Mouse (Mus musculus): ENCODE results near the gene Cacna1c. TPM values are rescaled to one million over a fixed set of nuclear protein-coding genes. Genes with fewer than 3 reads are reported as not detected.

The Cacna1c gene
- total RNA-seq, 2 experiments from 2014 or later = 0.09 TPM; not detected in 1

DNA sequence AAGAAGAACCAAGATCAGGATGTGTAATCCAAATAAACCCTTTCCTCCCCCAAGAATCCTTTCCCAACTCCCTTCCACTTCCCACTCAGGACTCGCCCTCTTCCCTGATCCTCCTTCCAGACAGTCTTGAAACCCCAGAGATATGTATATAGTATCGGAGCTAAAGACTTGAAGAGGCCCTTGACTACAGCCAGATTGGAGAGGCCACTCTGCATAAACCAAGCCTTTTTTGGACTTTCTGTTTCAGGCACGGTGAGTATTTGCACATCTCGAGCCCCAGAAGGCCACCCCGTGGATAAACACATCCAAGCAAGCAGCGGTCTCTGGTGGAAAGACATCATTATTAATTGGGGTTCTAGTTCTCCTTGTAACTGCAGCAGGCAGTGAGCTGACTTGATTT, 249.6 kb downstream of the Cacna1c start:
- ATAC-seq (replicated peaks; ENCODE audit: low FRiP score, poor library complexity, severe bottlenecking) = no peak

GRCm38 (mm10) chr6:118944093-118944492, 252.1 kb downstream of the Cacna1c start:
- no peak for ATAC-seq (replicated peaks; ENCODE audit: low FRiP score, poor library complexity, severe bottlenecking)

DNA sequence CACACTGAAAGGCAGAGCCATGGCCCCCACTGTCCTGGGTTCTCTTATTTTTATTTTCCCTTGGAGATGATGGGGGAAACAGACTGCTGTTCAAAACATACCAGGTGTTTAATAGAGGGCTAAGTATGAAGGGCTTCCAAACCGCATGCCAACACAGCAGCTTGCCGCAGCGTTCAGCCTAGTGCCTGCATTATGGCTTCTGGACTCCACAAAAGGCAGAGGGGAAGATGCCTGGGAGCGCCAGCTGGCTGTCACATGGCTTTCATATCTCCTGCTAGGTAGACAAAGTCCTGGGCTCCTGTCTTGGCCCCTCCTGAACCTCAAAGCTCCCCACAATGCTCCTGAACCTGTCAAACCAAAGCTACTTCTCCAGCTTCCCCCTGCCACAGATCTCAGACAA, 254.4 kb downstream of the Cacna1c start:
- ATAC-seq (replicated peaks; ENCODE audit: low FRiP score, poor library complexity, severe bottlenecking) = no peak

DNA sequence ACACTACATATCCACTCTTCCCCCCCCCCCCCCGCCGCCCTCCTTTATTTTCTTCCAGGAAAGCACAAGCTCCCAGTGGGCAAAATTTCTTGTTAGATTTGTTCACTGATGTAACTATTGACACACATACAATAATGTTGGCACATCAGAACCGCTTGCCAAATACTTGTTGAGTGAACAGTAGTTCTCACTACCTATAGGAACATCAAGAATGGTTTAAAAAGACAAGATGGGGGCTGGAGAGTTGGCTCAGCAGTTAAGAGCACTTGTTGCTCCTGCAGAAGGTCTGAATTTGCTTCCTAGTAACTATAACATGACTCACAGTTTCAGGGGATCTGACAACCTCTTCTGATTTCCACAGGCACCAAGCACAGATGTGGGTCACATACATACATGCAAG, 255.2 kb downstream of the Cacna1c start:
- ATAC-seq (replicated peaks; ENCODE audit: low FRiP score, poor library complexity, severe bottlenecking) = no peak

DNA sequence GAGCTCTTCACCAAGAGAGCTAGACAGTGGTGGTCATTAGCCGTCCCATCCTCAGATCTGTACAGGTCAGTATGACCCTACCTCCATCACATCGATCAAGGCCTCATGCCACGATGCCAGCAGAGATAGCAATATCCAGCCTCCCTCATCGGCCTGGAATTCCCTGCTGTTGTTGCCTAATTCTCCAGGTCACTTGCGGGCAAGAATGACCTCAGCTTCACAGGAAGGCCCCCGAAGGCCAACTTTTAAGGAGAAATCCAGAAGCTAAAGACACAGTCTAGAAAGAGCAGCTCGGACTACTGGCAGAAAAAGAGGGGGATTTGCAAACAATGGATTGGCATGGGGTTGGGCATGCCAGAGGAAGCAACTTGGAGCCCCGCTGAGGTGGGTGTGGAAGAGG, 256.6 kb downstream of the Cacna1c start:
- ATAC-seq (replicated peaks; ENCODE audit: low FRiP score, poor library complexity, severe bottlenecking) = no peak

GRCm38 (mm10) chr6:118938386-118939096, 257.7 kb downstream of the Cacna1c start:
- no peak for ATAC-seq (replicated peaks; ENCODE audit: low FRiP score, poor library complexity, severe bottlenecking)

- ATAC-seq (replicated peaks; ENCODE audit: low FRiP score, poor library complexity, severe bottlenecking) = no peak
Measured at GRCm38 (mm10) chr6:118937536-118937935, 258.7 kb downstream of the Cacna1c start.

DNA sequence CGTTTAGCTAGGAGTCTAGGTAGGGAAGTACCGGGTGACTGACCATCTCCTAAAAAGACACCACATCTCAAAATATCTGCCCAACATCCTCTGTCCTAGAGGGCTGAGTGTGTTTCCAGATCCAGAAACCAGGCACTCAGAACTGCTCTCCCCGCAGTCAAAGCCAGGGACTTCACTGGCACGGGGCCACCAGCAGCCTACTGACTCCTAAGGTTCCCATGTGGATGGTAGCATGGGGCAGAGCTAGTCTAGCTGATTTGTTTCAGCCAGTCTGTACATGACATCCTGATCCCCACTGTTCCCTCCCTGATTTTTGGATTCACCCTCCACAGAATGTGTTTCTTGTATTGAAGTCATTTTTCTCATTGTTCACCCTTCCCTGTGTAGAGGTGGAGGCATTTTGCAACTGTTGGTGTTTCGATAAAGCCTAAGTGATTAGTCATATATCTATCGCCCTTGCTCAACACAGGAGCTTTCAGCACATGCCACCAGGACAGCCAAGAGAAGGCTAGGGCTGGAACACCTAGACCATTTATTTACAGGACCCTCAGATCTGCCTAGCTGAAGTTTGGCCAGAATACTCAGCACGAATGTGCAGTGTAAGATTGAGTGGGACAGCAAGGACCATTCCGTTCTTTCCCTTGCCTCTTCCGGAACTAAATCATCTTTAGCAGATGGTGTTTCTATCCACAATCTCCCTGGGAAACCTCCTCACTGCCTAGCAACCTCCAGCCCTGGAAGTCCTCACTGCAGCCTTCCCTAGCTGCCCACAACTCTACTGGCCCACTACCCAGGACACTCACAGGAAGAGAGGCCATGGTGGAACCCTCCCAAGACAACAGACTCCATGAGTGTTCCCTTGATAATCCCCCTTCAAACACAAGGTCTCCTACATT, 260.4 kb downstream of the Cacna1c start:
- ATAC-seq (replicated peaks; ENCODE audit: low FRiP score, poor library complexity, severe bottlenecking) = no peak

DNA sequence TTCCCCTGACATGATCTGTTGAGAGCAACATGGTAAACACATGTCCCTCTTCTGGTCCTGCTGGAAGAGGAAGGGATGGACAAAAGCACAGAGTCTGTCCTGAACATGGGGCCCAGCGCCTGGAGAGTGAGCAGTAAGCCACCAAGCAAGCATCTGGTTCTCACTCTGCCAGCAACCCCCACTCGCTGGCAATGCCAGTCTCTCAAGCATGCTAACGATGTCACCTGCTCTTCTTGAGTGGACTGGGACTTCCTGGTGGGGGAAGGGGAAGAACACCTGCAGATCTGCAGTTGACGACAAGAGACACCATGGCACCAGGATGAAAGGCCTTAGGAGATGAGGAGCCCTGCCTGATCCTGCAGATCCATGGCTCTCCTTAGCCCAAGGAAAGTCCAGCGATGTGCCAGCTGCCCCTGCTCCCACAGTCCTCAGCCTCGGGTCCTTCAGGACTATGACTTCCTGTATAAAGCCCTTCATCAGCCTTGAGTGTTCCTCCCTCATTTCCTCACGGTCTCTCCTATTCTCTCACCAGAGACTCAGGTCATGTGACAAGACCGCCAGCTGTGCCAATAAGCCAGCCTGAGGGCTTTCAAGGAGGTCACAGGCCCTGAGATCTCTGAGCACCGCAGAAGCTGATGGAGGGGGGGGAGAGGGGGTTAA, 261.8 kb downstream of the Cacna1c start:
- no peak for ATAC-seq (replicated peaks; ENCODE audit: low FRiP score, poor library complexity, severe bottlenecking)

DNA sequence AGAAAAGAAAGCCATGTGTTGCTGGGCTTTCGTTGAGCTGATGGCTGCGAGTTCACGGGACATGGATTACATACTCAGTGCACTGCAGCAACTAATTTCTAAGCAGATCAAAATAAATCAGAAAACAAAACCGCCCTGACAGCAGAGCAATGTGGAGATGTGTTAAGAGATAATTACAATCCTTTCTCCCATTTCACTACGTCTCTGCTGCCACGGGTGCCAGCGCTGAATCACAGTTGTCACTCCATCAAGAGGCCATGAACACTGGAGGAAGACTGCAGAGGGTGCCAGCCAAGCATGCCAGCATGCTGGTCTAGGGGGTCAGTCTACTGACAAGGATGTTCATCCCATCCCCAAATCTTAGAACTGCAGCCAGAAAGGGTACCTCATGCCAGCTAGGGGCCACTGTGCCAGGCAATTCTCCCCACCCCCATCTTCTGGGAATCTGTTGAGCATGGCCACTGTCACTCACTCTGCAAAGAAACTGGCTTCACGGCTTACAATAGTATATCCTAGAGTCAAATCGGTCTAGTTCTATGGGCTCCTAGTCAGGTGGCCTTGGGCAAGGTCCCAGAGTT, 263.1 kb downstream of the Cacna1c start:
- ATAC-seq (replicated peaks; ENCODE audit: low FRiP score, poor library complexity, severe bottlenecking) = no peak

GRCm38 (mm10) chr6:118932002-118932700, 264.1 kb downstream of the Cacna1c start:
- no peak for ATAC-seq (replicated peaks; ENCODE audit: low FRiP score, poor library complexity, severe bottlenecking)

DNA sequence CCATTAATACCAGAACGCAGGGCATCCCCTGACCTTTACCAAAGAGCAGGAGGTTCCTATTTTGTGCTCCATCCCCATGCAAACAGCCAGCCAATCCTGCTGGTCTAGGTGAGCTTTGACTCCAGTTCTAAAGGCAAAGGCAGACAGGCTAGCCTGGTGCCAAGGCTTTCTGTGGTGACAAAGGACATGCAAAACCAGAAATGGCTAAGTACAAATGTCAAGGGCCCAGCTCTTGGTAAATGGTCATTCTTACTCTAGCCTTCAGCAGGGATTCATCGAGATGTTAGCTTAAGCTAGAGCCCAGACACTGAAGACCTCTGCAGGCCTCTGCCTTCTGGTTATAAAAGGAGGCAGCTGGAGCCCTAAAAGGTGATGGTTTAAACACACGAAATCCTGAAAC, 269.5 kb downstream of the Cacna1c start:
- ATAC-seq (replicated peaks; ENCODE audit: low FRiP score, poor library complexity, severe bottlenecking) = no peak

GRCm38 (mm10) chr6:118924426-118924825, 271.8 kb downstream of the Cacna1c start:
- ATAC-seq (replicated peaks; ENCODE audit: low FRiP score, poor library complexity, severe bottlenecking) = no peak

- no peak for ATAC-seq (replicated peaks; ENCODE audit: low FRiP score, poor library complexity, severe bottlenecking)
Measured at GRCm38 (mm10) chr6:118923926-118924325, 272.3 kb downstream of the Cacna1c start.

GRCm38 (mm10) chr6:118923212-118923577, 273.0 kb downstream of the Cacna1c start:
- 0 out of 2 replicates have a peak, but pooled peaks have one; percentile 23 for ATAC-seq (replicated peaks; ENCODE audit: low FRiP score, poor library complexity, severe bottlenecking)

GRCm38 (mm10) chr6:118922328-118923211, 273.6 kb downstream of the Cacna1c start:
- ATAC-seq (replicated peaks; ENCODE audit: low FRiP score, poor library complexity, severe bottlenecking) = peak; percentile 81

GRCm38 (mm10) chr6:118908176-118908575, 288.0 kb downstream of the Cacna1c start:
- no peak for ATAC-seq (replicated peaks; ENCODE audit: low FRiP score, poor library complexity, severe bottlenecking)

DNA sequence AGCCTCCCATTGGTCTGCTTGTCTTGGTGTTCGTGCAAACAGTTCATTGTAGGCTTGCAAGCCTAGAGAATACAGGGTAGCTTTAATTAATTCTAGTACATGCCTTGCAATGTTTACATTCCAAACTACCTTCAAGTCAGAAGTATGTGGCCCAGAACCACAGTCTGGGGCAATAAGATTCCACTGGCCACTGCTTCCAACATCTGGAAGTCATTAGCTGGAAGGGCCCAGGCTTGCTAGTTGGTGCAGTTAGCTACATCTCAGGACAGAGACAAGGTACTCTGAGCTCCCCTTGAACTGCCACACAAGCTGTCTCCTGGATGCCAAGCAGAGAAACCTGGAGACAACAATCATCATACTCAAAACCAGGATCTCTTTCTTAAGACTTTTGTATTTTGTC, 288.5 kb downstream of the Cacna1c start:
- ATAC-seq (replicated peaks; ENCODE audit: low FRiP score, poor library complexity, severe bottlenecking) = no peak

- ATAC-seq (replicated peaks; ENCODE audit: low FRiP score, poor library complexity, severe bottlenecking) = no peak
Measured at GRCm38 (mm10) chr6:118906878-118907277, 289.3 kb downstream of the Cacna1c start.
